Mouse (Mus musculus) liver, embryonic 15.5 days (tissue): ENCODE data around the gene Htr6. TPM values are rescaled to one million over a fixed set of nuclear protein-coding genes. Genes with fewer than 3 reads are reported as not detected.
A peak's percentile ranks its signal among the peaks of the same experiment; 100 is the strongest.

Source experiments
- ATAC-seq: fragments of 200-750 bp; cut with Nextera tagmentation; 2 replicates; pipeline ENCODE4 v1.8.0; 2017; ENCODE audit warnings: moderate number of reproducible peaks, mild to moderate bottlenecking, moderate library complexity; ENCODE audit not compliant: insufficient read depth
- H3K27ac ChIP-seq: fragments of 300-500 bp; sonication (generic); replicated peaks from 2 replicates; pipeline ENCODE4 v1.5.1; 2015; ENCODE audit warnings: mild to moderate bottlenecking, inconsistent platforms
- H3K27me3 ChIP-seq: fragments of 300-500 bp; sonication (generic); 2 replicates; pipeline ENCODE4 v1.6.1; 2015; ENCODE audit warnings: mild to moderate bottlenecking, inconsistent platforms
- H3K36me3 ChIP-seq: fragments of 300-500 bp; sonication (generic); replicated peaks from 2 replicates; pipeline ENCODE4 v1.6.1; 2015; ENCODE audit warnings: moderate library complexity, mild to moderate bottlenecking, inconsistent platforms
- H3K4me1 ChIP-seq: fragments of 300-500 bp; sonication (generic); replicated peaks from 2 replicates; pipeline ENCODE4 v1.6.1; 2015; ENCODE audit warnings: inconsistent platforms
- H3K4me2 ChIP-seq: fragments of 300-500 bp; sonication (generic); 2 replicates; pipeline ENCODE4 v1.6.1; 2015; ENCODE audit warnings: moderate library complexity, mild to moderate bottlenecking, inconsistent platforms
- H3K4me3 ChIP-seq: fragments of 300-500 bp; sonication (generic); replicated peaks from 2 replicates; pipeline ENCODE4 v1.5.1; 2015; ENCODE audit warnings: mild to moderate bottlenecking, inconsistent platforms
- H3K9ac ChIP-seq: fragments of 300-500 bp; sonication (generic); 2 replicates; pipeline ENCODE4 v1.6.1; 2015; ENCODE audit warnings: moderate library complexity, mild to moderate bottlenecking, inconsistent platforms
- H3K9me3 ChIP-seq: fragments of 300-500 bp; sonication (generic); replicated peaks from 2 replicates; pipeline ENCODE4 v1.6.1; 2016; ENCODE audit warnings: inconsistent platforms
- WGBS: fragments of 180-500 bp; shearing (Covaris S2); methylation state at CpG from one replicate; pipeline ENCODE4 v1.1.7; 2015; ENCODE audit warnings: mixed read lengths; ENCODE audit not compliant: insufficient replicate concordance; 5-methylcytosine and 5-hydroxymethylcytosine counted together
- polyA plus RNA-seq: library from polyadenylated mRNA; unstranded; fragments of >200 nt; fragmentation: Nextera tagmentation; extraction: Ambion mirVana; gene quantifications from 2 replicates; pipeline ENCODE4 v1.2.1, GENCODE M21; 2015

The Htr6 gene
- polyA plus RNA-seq, 1 experiment from 2014 or later, result not detected

- WGBS, result 77% methylated on average over 6 of the region's 6 CpGs
- no peak overlapping the region for H3K4me3 ChIP-seq
- H3K4me2 ChIP-seq, result no peak overlapping the region
- no peaks in the 10 kb centered on the region for H3K27me3 ChIP-seq
- peaks cover 40% of the 10 kb centered on the region for H3K36me3 ChIP-seq
- no peak overlapping the region for H3K27ac ChIP-seq
- no peaks in the 10 kb centered on the region for H3K9me3 ChIP-seq
- ATAC-seq, result no peak
- H3K9ac ChIP-seq, result no peak overlapping the region
- no peaks in the 10 kb centered on the region for H3K4me1 ChIP-seq
Measured at GRCm38 (mm10) chr4:139101546-139101945, 26.2 kb upstream of the Htr6 start.

DNA sequence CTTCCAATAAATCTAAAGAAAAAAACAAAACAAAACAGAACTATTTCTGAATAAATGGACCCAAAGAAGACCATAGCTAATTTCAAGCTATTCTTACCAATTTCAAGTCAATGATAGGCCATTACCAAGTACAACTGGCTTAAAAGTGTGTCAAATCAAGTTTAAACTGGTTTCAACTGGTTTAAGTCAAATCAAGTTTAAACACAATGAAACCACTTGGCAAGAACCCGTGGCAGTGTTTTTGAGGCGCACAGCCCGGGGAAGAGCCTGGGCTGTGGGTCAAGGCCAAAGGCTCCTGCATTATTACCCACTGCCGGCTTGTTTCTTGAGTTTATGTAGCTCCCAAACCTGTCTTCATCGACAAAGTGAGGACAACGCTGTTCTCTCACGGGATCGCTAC is 25.0 kb upstream of the Htr6 start:
- H3K27ac ChIP-seq, result no peak overlapping the region
- no peak for ATAC-seq
- peaks cover 4% of the 10 kb centered on the region; the same call in 1 of the 2 replicates for H3K27me3 ChIP-seq
- H3K4me1 ChIP-seq, result no peaks in the 10 kb centered on the region
- 82% methylated on average over 8 of the region's 8 CpGs for WGBS
- no peak overlapping the region for H3K4me3 ChIP-seq
- no peak overlapping the region for H3K4me2 ChIP-seq
- H3K9ac ChIP-seq, result no peak overlapping the region
- peaks cover 40% of the 10 kb centered on the region for H3K36me3 ChIP-seq
- H3K9me3 ChIP-seq, result no peaks in the 10 kb centered on the region

DNA sequence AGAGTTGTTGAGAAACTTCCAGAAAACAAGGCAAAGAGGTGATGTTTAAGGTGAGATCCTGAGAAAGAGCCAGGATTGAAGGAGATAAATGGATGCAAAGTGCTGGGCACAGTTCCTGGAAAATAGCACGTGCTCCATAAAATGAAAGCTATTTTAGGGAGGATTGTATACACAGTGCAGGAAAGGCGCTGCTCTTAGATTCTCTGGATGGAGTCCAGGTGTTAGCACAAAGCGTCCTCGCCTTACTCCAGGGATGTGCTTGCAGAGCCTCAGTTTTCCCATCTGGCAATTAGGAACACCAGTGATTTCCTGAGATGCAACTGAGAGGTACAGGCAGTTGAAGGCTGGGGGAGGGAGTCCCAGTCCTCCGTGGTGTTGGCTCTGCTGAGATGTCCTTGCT is 20.8 kb upstream of the Htr6 start:
- peaks cover 46% of the 10 kb centered on the region for H3K27me3 ChIP-seq
- no peak overlapping the region for H3K4me3 ChIP-seq
- ATAC-seq, result no peak
- no peaks in the 10 kb centered on the region for H3K9me3 ChIP-seq
- 66% methylated on average over 5 of the region's 5 CpGs for WGBS
- no peak overlapping the region for H3K4me2 ChIP-seq
- no peak overlapping the region for H3K9ac ChIP-seq
- H3K27ac ChIP-seq, result no peak overlapping the region
- H3K4me1 ChIP-seq, result peaks cover 15% of the 10 kb centered on the region
- peaks cover 4% of the 10 kb centered on the region; the same call in 1 of the 2 replicates for H3K36me3 ChIP-seq

DNA sequence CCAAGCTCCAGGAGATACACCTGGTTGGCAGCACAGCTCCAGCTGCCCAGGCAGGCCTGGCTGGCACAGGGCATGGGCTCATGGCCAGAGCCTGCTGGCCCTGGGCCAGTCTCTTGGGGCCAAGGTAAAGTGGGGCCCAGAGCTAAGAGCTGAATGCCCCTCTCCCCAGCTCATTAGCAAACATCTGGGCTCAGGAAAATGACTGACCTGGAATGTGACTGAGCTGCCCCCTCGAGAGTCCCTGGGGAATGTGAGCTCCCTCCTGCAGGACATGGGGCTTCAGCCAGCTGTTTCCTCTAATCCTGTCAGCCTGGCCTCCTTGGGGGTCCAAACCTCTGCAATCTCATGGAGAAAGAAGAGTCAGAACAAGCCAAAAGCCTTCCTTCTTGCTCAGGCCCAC is 20.0 kb upstream of the Htr6 start:
- Histone ChIP-seq H3K4me3 (no peak overlapping the region), H3K27ac (no peak overlapping the region), H3K9me3 (no peaks in the 10 kb centered on the region), H3K36me3 (no peaks in the 10 kb centered on the region), H3K27me3 (peaks cover 53% of the 10 kb centered on the region), H3K9ac (no peak overlapping the region), H3K4me2 (no peak overlapping the region), H3K4me1 (peaks cover 15% of the 10 kb centered on the region)
- ATAC-seq, result no peak
- WGBS, result 55% methylated on average over 1 of the region's 1 CpGs

- Histone ChIP-seq H3K9me3 (no peaks in the 10 kb centered on the region), H3K4me1 (peaks cover 15% of the 10 kb centered on the region), H3K4me2 (peak overlapping the region; percentile 69), H3K27ac (no peak overlapping the region), H3K36me3 (no peaks in the 10 kb centered on the region), H3K4me3 (peak overlapping the region; percentile 47), H3K27me3 (peaks cover 75% of the 10 kb centered on the region), H3K9ac (no peak overlapping the region)
- ATAC-seq, result no peak
- WGBS, result 34% methylated on average over 12 of the region's 13 CpGs
Measured at GRCm38 (mm10) chr4:139093196-139093530, 17.8 kb upstream of the Htr6 start.

DNA sequence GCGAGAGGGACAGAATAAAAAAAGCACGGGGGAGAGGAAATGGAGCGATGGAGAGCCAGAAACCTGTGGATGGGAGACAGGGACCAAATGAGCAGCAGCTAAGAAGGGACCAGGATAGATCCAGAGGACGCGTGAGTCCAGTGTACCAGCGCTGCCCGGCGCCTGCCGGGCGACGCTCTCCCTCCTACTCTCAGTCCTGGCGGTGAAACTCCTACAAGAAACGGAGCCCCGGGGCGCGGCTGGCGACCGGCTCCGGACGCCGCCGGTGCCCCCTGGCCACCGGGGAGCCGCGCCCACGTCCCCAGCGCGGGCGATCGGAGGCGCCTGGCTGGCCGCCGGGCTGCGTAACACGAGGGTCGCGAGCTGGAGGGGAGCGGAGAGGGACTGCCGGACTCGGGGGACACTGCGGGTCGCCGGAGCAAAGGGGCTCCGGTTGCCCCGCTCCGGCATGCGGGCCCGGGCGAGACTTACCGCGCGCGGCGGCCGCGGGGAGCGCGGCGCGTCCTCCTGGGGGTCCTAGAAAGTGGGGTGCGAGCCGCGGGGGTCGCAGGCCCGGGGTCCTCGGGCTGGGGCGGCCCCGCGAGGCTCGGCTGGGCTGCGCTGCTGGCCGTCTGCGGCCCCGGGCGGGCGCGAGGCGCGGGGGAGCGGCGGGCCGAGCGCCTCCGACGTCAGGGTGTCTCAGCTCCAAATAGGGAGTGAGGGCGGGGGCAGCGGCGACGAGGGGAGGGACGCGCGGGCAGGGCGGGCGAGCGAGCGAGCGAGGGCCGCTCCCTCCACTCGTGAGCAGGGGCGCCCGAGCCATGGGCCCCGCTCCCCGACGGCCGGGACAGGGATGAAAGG is 17.2 kb upstream of the Htr6 start, which contains the start of gene Nbl1:
TSS of gene Nbl1 (minus strand) at position 638 of the 840 bp plus-strand sequence.
- 2% methylated on average over 105 of the region's 105 CpGs for WGBS
- no peaks in the 10 kb centered on the region for H3K9me3 ChIP-seq
- peak within 1 kb of the TSS; percentile 47 for H3K4me3 ChIP-seq
- H3K36me3 ChIP-seq, result no peaks in the 10 kb centered on the region
- H3K27ac ChIP-seq, result no peak within 1 kb of the TSS
- H3K4me1 ChIP-seq, result peaks cover 15% of the 10 kb centered on the region
- ATAC-seq, result no peak
- H3K9ac ChIP-seq, result no peak within 1 kb of the TSS
- H3K27me3 ChIP-seq, result peaks cover 81% of the 10 kb centered on the region
- peak within 1 kb of the TSS; percentile 69 for H3K4me2 ChIP-seq

DNA sequence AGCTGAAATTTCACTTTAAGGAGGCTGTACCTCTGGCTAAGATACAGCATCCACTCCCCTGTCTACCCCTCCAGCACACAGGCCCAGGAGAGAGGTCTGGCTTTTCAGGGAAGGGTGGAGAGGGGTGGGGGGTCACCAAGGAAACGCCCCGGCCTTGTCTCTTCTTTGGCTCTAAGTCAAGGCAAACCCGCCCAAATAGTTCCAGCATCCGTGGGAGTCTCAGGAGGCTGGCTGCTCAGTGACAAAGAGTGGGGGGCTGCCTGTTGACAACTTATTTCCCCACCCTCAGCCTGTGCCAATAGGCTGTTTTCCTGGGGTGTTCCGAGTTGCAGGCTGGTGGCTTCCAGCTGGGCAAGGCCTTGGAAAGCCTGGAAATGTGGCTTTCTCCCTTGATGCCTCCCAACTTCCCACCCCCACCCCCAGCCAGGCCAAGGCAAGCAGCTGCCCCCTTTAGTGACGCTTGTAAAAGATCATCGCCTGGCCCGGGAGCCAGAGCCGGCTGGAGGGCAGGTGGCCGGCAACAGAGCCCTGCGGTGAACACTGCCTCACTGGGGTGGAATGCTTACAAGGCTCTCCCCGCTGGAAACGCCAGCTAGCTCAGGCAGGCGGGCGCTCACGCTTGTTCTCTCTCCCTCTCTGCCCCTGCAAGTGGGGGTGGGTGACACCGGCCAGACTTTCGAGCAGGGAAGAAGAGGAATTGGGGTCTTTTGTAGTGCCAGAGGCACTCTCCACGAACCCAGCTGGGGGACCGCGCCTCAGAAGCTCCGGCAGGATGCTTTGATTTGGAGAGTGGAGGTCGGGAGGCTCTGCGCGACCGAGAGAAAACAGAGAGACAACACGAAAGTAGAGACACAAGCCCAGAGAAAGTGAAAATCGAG is 16.3 kb upstream of the Htr6 start:
- ATAC-seq, result no peak
- Histone ChIP-seq H3K9me3 (no peaks in the 10 kb centered on the region), H3K4me1 (peaks cover 15% of the 10 kb centered on the region), H3K27me3 (peaks cover 90% of the 10 kb centered on the region), H3K4me3 (peak overlapping the region; percentile 47), H3K9ac (no peak overlapping the region), H3K4me2 (peak overlapping the region; percentile 69), H3K27ac (no peak overlapping the region), H3K36me3 (no peaks in the 10 kb centered on the region)
- WGBS, result 6% methylated on average over 28 of the region's 28 CpGs

DNA sequence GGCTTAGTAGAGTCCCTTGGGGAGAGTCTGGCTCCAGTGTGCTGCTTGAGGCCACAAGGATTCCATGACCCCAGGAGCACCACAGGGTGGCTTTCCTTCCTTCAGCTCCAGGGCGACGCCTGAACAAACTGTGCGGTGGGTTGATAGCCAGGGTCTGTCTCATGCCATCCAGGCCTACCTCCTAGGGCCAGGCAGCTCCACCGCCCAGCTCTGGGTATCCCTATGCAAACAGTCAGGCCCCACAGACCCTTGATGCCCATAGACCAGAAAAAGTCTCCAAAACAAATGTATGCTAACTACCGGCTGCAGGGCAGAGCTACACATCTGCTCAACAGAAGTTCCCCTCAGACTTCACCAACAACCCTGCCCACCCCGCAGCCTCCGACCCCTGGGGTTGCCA is 15.7 kb upstream of the Htr6 start:
- H3K27me3 ChIP-seq, result peaks cover 94% of the 10 kb centered on the region
- H3K4me3 ChIP-seq, result no peak overlapping the region
- H3K9ac ChIP-seq, result no peak overlapping the region
- H3K27ac ChIP-seq, result no peak overlapping the region
- H3K4me1 ChIP-seq, result peaks cover 15% of the 10 kb centered on the region
- no peak for ATAC-seq
- no peak overlapping the region for H3K4me2 ChIP-seq
- H3K9me3 ChIP-seq, result no peaks in the 10 kb centered on the region
- H3K36me3 ChIP-seq, result no peaks in the 10 kb centered on the region
- WGBS, result 32% methylated on average over 7 of the region's 7 CpGs

DNA sequence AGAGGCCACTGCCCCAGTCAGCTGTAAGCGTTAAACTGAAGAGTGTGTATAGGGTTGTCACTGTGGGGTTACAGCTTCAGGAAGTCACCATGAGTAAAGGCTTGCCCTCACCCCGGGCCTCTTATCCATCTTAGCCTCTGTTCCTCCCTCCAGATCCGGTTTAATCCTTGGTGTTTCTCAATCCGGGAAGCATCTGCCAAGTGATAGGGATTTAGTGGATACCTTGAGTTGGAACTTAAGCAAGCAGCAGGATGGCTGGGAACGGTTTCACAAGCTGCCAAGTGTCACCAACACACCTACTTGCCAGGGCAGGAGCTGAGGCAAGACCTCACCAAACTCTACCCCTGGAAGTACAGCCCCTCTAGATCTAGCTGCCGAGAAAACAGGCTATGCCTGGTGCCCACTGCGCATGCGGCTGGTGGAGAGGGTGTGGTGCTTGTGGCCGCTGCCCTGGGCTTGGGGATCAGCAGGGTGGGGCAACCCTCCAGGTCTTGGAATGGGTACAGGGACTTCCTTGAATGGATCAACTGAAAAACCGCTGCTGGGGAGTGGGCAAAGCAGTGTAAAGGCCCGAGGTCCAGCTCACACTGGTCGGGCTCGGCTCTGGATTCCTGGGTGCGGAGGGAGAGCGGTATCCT is 15.1 kb upstream of the Htr6 start:
- no peak overlapping the region for H3K4me3 ChIP-seq

GRCm38 (mm10) chr4:139088982-139089671 is 13.8 kb upstream of the Htr6 start:
- Histone ChIP-seq H3K9me3 (no peaks in the 10 kb centered on the region), H3K4me2 (no peak overlapping the region), H3K4me3 (no peak overlapping the region), H3K4me1 (peaks cover 15% of the 10 kb centered on the region), H3K9ac (no peak overlapping the region), H3K27me3 (peaks cover 95% of the 10 kb centered on the region), H3K36me3 (no peaks in the 10 kb centered on the region), H3K27ac (no peak overlapping the region)
- WGBS, result 40% methylated on average over 9 of the region's 9 CpGs
- no peak for ATAC-seq

More for the DNA sequence above, 15.1 kb upstream of the Htr6 start:
- H3K27ac ChIP-seq, result no peak overlapping the region
- H3K4me1 ChIP-seq, result peaks cover 15% of the 10 kb centered on the region
- H3K36me3 ChIP-seq, result no peaks in the 10 kb centered on the region
- ATAC-seq, result no peak
- H3K27me3 ChIP-seq, result peaks cover 95% of the 10 kb centered on the region
- WGBS, result 48% methylated on average over 15 of the region's 15 CpGs
- no peaks in the 10 kb centered on the region for H3K9me3 ChIP-seq
- H3K4me2 ChIP-seq, result no peak overlapping the region
- no peak overlapping the region for H3K9ac ChIP-seq
